Mouse (Mus musculus) regulatory T cell (primary cell): Measurements from ENCODE around the gene Cxcl2.

Experiments
- in situ Hi-C: fragments of 300-600 bp; cut with MboI, MseI; formaldehyde crosslinking; loops from one replicate; pipeline ENCODE4 v1.15.1; 2025; ENCODE audit warnings: high pct_unique_total_duplicates

Gene Cxcl2

DNA sequence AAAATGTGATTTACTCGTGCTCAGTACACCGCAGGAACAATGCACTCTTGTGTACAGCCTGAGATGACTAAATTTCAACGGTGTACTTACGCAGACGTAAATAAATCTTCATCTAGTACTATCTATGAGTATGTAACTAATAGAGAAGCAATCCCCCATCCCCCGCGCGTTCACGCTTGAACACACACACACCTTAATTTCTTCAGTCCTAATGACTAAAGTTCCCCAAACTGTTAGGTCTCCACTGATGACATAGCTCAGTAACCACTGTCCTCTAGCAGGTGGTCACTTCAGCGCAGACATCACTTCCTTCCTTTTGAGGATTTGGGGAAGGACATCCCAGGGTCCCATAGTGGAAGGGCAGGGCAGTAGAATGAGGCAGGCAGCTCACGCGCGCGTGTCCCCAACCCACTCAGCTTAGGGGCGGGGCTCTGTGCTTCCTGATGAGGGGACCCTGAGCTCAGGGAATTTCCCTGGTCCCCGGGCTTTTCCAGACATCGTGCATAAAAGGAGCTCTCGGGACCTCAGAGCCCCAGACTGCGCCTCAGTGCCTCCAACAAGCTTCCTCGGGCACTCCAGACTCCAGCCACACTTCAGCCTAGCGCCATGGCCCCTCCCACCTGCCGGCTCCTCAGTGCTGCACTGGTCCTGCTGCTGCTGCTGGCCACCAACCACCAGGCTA lies at the start of gene Cxcl2:
Gene Cxcl2 (plus strand): TSS at position 533 of the 682 bp plus-strand sequence.
- in situ Hi-C loops, result loop anchor here (25.0 kb wide), 1 partner anchor 691 kb away; the partner anchor contains the start of gene Cox18

DNA sequence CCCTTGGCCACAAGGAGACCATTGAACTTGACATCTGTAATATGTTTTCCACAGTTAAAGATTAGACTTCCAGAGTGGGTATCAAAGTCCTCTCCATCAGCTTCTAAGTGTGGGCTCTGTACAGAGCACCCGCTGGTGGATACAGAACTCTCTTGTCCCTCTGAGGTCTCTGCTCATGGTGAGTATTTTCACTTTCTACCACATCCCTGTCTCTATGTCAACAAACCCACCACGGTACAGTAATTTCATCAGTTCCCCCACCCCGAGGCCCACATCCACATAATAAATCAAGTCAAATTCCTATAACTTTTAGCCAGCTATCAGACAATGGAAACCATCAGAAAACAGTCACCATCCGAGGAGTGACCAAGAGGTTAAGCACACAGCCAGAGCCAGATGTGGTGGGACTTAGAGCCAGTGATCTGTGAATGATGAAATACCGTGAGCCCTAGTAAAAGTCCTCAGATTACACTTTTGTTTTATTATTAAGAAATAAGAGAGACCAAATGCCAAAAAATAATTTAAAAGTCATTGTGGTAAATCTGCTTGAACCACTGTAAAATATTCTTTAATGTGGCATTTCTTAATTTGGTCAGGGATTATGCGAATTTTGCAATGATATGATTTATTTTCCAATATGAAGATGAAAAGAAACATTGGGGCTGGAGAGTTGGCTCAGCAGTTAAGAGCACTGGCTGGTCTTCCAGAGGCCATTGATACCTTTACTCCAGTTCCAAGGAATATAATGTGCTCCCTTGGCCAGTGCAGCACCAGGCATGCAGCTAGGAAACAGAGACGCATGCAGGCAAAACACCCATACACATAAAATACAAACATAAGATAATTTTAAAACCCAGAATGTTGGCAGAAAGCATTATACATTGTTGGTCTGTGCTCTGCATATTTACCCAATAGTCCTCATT lies 48.1 kb upstream of the Cxcl2 start:
- in situ Hi-C loops, result no loop called here

DNA sequence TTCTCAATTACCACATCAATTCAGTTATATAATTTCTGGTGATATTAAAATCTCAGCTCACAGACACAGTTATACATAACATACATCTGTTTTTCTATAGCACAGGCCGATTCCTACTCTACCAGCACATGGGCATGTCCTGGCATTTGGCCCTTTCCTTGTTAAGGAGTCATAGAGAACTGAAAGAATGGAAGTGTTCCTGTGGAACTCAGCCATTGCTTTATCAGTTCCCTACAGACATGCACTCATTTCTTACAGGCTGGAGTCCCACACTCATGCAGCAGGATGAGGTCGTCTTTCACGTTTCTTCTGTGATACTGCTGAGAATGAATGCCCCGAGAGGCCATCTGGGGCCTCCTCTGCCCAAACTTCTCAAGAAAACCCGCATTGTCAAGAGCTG lies 46.2 kb upstream of the Cxcl2 start:
- in situ Hi-C loops, result no loop called here

DNA sequence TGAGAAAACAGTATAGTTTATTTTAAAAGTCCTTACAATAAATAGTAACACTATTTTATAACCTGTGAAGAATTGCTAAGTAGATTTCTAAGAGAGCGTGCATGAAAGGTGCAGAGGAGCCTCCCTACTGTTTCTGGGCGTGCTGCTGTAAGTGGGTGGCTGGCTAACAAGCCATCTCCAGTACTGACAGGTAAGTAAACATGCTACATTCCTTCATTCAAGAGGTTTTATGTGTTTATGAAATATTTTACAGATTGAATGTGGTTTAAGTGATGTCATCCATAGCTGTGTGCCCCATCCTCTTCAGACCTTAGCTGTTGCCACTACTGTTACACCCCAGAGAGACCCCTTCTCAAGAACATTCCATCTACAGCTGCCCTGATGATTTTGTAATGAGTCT lies 45.2 kb upstream of the Cxcl2 start:
- in situ Hi-C loops, result no loop called here

DNA sequence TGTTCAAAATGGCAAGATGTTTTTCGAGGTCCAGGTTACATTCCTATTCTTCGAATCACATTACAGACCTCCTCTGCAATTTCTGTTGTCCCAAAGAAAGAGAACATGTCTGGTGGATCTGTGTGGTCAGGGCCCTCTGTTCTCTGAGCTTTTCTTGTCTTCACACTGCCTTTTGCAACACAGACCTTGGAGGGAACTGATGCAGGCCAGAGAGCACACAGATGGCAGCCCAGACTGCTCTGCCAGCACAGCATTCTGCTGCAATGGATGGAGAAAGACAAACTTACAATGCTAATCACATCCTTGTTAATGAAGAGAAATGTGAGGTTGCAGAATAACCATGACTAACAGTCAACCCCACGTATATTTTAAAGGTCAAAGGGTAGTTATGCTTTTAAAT lies 44.6 kb upstream of the Cxcl2 start:
- in situ Hi-C loops, result no loop called here

DNA sequence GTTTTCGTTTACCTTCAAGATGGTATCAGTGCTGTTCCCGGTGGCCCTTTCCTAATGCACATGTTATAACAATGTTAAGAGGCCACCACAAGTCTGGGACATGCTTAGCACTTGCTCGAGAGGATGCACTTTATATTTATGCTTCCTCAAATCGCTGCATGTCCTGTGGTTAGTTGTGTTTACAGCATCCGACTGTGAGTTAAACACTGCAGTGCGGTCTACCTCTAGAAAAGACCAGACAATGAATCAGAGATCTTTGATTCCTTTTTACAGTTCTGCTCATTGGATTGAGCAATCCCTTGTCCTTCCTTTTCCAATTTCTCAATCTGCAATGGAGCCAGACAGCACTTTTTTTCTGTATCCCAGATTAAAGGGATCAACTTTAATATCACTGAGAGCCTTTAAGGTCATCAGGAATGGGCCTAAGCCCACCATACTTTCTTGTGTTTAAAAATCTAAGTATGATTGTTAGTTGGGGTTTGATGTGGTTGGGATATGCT lies 41.7 kb upstream of the Cxcl2 start:
- in situ Hi-C loops, result no loop called here

DNA sequence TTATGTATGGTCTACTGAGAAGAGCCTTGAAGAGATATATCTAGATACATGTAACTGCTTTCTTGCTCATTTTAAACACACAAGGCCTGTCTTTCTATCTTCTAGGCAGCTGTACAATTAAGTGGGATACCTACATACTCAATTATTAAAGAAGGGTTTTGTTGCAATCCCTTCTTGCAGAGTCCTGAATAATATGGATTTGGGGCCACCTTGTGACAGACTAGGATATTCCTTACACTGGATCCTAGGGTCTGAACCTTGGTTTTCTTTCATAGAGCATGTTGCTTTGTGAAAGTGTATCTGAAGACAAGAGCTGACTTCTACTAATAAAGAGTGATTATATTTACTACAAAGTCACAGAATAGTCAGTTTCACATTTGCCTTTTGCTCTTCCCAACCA lies 36.9 kb upstream of the Cxcl2 start:
- in situ Hi-C loops, result no loop called here

DNA sequence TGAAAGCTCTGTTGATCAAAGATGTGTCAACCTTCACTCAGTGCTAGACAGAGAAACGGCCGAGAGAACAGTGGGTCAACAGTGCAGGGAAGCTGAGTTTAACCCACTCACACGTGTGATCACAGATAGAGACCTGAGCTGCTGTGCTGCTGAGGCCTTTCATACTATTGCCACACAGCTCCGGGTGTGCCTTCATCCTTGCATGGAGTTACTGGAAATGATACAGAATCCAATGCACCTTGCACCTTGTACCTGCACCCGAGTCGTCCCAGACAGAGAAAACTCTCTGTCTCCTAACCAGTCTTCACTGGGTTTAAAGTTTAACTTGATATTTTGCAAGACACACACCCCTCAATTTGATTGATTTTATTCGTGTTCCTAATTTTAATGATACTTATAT lies 31.3 kb upstream of the Cxcl2 start:
- in situ Hi-C loops, result no loop called here

DNA sequence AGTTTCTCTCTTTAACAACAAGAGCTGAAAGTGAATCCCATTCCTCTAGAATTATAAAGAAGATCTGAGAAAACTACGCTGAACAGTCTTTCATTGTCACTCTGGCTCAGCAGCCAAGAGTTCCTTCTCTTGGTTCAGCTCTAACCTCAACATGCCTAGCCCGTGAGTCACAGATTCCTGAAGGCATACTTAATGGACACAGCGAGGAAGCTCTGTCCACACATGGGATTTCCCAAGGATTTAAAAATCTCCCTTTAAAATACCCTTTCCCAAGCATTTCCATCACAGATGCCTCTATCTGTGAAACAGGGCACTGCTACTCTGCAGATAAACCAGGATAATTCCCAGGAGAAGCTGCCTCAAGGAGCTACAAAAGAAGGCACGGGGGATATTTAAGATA lies 27.6 kb upstream of the Cxcl2 start:
- in situ Hi-C loops, result no loop called here

DNA sequence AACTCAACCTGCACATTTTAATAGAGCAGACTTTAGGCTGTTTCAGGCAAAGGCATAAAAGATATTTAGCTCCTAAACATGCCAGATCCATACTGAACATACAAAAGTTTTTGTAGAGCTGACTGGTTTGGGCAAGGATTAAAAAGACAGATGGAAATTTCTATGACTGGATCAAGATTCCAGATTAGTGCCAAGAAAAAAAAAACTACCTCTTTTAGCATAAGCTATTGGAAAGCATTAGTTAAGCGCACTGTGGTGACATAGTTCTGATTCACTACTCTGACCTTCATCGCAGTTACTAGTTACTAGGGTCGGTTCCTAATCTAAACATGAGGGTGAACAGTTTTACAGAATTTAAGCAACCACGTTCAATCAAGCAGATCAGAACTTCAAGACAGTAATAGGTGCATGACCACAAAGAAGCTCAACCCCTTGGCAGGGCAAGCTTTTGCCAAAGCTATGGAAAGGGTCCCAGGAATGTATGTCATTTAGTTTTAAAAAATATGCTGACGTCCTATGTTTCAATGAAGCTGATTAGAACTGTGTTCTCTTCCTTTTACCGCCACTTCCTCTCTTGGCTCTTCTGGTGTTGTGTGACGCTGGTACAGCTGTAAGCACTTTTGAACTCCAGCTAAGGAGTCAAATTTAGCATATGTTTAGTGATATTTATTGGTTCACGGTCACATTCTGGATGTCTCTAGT lies 27.0 kb upstream of the Cxcl2 start:
- in situ Hi-C loops, result no loop called here

DNA sequence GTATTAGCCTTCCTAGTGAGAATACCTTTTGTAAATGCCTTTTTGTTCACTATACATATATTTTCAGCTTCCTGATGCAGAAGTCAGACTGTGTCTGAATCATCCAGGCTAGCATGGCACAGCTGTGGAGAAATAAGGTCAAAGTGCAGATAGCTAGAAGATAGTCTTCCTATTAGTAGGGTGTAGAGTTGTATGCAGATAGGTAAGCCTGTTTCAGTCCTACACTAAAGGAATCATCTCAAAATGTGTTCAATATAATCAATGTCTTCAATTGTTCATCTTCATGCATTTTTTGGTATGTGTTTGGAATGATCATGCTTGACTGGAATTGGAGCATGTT lies 26.5 kb upstream of the Cxcl2 start:
- in situ Hi-C loops, result no loop called here

DNA sequence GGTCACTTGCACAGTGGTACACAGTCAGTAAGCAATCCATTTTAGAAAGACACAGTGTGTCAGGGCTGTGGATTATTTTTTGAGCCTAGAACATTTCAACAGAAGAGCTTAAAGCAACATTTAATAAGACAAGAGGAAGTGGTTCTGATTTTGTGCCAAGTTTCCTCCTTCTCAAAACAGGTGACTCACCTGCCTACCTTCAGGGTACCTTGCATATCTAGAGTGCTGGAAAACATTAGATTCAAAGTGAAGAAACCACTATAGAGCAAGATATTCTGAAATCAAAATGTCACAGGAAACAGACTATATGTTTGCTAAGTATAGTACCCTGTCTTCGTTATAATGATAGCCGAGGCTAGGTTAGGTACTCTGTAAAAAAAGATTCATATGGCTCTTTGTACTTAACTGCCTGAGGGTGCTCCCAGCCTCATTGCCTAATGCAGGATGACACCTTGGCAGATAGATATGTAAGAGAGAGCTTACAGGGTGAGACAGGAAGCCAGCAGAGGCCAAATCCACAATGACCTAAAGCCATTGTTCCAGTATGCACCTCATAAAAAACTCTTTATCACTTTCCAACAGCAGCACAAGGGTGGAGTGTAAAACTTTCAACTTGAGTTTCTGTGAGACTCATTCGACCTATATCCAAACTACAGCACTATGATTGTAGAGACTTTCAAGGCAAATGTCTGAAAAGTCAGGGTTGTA lies 24.2 kb upstream of the Cxcl2 start:
- in situ Hi-C loops, result no loop called here

DNA sequence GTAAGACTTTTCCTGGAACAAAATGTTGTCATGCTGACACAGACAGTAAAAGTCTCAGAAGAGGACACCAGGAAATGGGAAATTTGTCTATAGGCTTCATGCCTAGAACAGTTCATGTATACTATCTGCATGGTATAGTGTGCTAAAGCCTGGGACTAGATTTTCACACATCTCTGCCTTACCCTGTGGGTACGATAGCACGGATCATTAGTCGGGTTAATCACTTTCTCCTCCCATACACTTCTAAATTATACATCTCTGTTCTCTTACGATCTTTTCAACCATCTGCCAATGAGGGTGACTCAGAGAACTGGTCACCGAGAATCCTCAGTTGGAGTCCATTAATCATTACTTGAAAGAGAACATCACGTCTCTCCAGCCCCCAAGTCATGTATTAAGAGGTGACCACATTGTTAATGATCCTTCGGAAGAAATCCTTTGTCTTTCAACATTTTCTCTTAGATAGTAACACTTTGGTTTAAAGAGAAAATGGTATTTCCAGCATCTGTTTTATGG lies 23.3 kb upstream of the Cxcl2 start:
- in situ Hi-C loops, result no loop called here

DNA sequence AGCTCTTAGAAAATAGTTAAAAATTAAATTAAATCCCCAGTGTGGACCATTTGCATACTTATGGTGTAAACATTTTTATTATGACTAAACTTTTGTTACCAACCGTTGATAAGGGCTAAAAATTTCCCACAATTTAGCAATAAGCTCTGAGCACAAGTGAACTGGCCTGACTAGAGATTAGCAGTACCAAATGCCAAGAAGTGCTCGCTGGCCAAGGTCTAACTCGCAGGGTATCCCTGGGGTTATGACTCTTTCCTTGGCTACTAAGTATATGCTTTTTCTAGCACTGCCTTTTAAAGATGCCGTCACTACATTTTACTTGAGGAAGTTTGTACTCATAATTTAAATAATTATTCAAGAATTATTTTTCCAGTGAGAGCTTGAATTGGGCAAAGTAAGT lies 22.6 kb upstream of the Cxcl2 start:
- in situ Hi-C loops, result no loop called here

DNA sequence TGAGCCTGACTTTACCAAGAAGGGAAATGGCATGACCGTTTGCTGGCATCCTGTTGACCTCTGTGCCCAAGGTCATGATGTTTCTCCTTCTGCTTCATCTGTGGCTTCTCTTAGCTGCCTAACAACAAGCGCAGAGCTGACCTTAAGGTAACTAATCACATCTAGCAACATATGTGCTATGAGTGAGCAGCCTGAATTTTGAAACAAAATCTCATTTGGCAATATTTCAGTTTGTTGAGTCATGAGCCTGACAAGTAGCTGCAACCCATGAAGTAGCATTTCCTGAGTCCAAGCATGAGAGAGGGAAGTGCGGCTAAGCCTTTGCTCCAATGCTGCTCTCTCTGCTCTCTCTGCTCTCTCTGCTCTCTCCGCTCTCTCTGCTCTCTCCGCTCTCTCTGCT lies 22.0 kb upstream of the Cxcl2 start:
- in situ Hi-C loops, result no loop called here

DNA sequence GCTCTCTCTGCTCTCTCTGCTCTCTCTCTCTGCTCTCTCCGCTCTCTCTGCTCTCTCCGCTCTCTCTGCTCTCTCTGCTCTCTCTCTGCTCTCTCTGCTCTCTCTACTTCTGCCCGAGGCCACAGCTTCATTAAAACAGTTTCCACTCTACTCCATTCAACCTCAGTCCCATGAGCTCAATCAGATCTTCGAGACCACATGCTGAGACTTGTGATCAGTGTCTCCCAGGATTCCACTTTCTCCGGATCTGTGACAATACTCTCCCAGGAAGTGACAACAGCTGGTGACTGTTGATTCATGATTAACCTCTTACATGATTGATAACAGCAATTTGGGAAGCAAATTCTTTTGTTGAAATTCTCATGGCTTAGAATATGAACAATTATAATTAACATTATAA lies 21.5 kb upstream of the Cxcl2 start:
- in situ Hi-C loops, result no loop called here

DNA sequence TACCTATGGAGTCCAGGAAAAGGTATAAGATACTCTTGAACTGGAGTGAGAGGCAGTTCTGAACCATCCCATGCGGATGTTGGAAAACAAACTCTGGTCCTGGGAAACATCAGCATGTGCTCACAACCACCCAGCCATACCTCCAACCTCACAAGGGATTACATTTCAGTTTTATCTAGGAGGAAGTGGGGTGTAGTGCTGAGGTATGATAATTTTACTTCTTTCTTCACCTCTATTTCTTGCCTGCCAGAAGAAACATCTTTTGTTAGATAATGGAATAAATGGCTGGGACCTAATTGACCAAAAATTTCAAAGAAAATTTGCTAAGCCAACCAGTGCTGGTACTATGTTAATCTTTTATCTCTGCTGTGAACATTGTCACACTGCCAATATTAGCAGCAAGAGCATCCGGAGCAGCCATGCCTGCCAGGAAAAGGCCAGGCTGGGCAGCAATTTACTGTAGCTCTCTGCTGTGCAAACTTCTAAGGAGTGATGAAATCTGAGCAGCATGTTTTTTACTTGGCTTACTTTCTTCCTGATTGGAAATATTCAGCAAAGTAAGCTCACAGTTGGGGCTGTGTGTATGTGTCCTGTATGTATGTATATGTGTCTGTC lies 18.9 kb upstream of the Cxcl2 start:
- in situ Hi-C loops, result no loop called here

DNA sequence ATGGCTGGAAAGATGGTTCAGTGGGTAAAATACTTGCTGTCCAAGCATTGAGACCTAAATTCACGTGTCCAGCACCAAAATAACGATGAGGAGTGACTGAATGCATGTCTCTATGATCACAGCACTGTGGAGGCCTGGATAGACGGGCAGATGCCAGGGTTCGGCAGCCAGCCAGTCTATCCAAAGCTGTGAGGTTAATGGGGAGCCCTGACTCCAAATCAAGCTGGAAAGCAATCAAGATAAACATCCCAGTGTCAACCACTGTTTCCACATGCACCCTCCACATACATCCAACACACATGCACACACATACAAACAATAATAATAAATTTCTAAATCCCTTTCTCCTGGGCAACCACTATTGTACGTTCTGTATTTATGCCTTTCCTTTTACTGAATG lies 15.0 kb upstream of the Cxcl2 start:
- in situ Hi-C loops, result no loop called here

DNA sequence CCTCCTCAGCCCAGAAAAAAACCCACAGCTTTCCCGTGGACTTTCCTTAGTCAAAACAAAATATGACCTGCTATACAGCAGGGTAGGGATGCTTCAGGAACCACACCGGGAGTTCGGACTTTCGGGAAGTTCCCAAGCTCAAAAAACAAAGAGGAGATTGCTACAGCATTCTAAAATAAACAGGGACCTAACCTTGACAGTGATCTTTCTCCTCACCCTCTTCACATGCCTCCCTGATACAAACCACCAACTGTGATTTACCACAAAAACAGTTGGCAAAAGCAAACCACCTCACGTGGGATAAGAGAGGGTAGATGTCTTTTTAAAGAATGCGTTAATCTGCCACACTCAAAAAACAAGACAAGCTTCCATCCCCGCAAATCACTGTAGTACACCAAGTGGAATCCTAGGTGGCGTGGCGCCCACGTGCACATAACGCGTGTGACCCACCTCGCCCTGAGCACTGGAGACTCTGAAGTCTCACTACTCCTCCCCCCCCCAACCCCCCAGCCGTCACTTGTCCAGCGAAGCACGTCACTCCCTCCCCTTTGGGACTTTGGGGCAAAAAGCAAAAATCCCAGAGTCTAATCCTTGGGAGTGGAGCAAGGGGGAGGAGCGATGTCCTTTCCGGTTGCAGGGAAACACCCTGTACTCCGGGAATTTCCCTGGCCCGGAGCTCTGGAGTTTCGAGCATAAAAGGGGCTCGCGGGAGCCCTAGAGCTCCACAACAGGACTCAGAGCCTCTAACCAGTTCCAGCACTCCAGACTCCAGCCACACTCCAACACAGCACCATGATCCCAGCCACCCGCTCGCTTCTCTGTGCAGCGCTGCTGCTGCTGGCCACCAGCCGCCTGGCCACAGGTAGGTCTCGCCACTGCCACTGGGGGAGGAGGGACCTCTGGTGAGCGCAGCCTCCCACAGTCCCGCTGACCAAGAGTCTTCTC lies 12.9 kb upstream of the Cxcl2 start, which contains the start of gene Cxcl1:
Gene Cxcl1 (plus strand): TSS at position 723 of the 945 bp plus-strand sequence.
- in situ Hi-C loops, result no loop called here

DNA sequence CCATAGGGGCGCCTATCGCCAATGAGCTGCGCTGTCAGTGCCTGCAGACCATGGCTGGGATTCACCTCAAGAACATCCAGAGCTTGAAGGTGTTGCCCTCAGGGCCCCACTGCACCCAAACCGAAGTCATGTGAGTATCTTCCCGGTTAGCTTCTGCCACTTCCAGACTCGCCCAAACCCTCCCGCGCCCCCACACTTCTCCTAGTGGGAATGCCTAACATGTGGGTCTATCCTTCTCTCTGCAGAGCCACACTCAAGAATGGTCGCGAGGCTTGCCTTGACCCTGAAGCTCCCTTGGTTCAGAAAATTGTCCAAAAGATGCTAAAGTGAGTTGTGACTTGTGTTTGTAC lies 12.2 kb upstream of the Cxcl2 start:
- in situ Hi-C loops, result no loop called here
